Mouse (Mus musculus) hematopoietic stem cell, adult 5-6 weeks (primary cell): ENCODE results near the gene Eepd1. TPM values are rescaled to one million over a fixed set of nuclear protein-coding genes. Genes with fewer than 3 reads are reported as not detected.

Experiments used
- ATAC-seq, 2 experiments: fragments of 125-278 bp in 1 of 2; replicated peaks in 1 of 2; 2 replicates each; pipeline ENCODE4 v1.8.0; 2016 to 2017; ENCODE audit warnings: inconsistent platforms in 2 of 2, mild to moderate bottlenecking in 2 of 2, moderate number of reproducible peaks in 2 of 2, low read depth in 1 of 2, moderate TSS enrichment in 1 of 2; ENCODE audit not compliant: low FRiP score in 2 of 2, poor library complexity in 2 of 2, severe bottlenecking in 2 of 2, insufficient read depth in 1 of 2, low TSS enrichment in 1 of 2
- total RNA-seq: library from RNA; stranded (forward); fragments of 172-1452, 232-1000 nt; gene quantifications from 2 replicates; pipeline ENCODE4 v1.2.3, GENCODE M21; 2017

Eepd1 gene
- total RNA-seq, 1 experiment from 2014 or later, result 12.8 TPM

- no peak for ATAC-seq
Measured at GRCm38 (mm10) chr9:25556008-25556407, 74.7 kb downstream of the Eepd1 start.

GRCm38 (mm10) chr9:25557378-25557777, 76.0 kb downstream of the Eepd1 start:
- ATAC-seq, result no peak

- ATAC-seq, result no peak; a peak in 1 of 4 replicates
Measured at GRCm38 (mm10) chr9:25558834-25559233, 77.5 kb downstream of the Eepd1 start.

GRCm38 (mm10) chr9:25560016-25560758, 78.8 kb downstream of the Eepd1 start:
- no peak for ATAC-seq

GRCm38 (mm10) chr9:25561143-25561542, 79.8 kb downstream of the Eepd1 start:
- ATAC-seq, result no peak

GRCm38 (mm10) chr9:25563806-25564205, 82.5 kb downstream of the Eepd1 start:
- no peak for ATAC-seq

GRCm38 (mm10) chr9:25567071-25567470, 85.7 kb downstream of the Eepd1 start:
- no peak for ATAC-seq

- ATAC-seq, result no peak
Measured at GRCm38 (mm10) chr9:25568783-25569182, 87.4 kb downstream of the Eepd1 start.

- no peak for ATAC-seq
Measured at GRCm38 (mm10) chr9:25570011-25570410, 88.7 kb downstream of the Eepd1 start.

- ATAC-seq, result peak; percentile 46 to 68; a peak in 2 of 4 replicates
Measured at GRCm38 (mm10) chr9:25570436-25570835, 89.1 kb downstream of the Eepd1 start.

GRCm38 (mm10) chr9:25571381-25571780, 90.0 kb downstream of the Eepd1 start:
- ATAC-seq, result no peak

- no peak for ATAC-seq
Measured at GRCm38 (mm10) chr9:25573753-25574152, 92.4 kb downstream of the Eepd1 start.

GRCm38 (mm10) chr9:25574186-25574585, 92.8 kb downstream of the Eepd1 start:
- ATAC-seq, result no peak

- no peak for ATAC-seq
Measured at GRCm38 (mm10) chr9:25578674-25579596, 97.6 kb downstream of the Eepd1 start.

GRCm38 (mm10) chr9:25583621-25584020, 102.3 kb downstream of the Eepd1 start:
- ATAC-seq, result no peak

GRCm38 (mm10) chr9:25585614-25586013, 104.3 kb downstream of the Eepd1 start:
- no peak for ATAC-seq

- no peak for ATAC-seq
Measured at GRCm38 (mm10) chr9:25588581-25588980, 107.2 kb downstream of the Eepd1 start.

GRCm38 (mm10) chr9:25590740-25591139, 109.4 kb downstream of the Eepd1 start:
- no peak for ATAC-seq
